Mouse (Mus musculus) megakaryocyte, adult 5-6 weeks (primary cell): ENCODE data around the gene Cnot1. TPM values are rescaled to one million over a fixed set of nuclear protein-coding genes. Genes with fewer than 3 reads are reported as not detected.

ENCODE experiments used
- ATAC-seq: 2 replicates; pipeline ENCODE4 v1.8.0; 2016; ENCODE audit warnings: mild to moderate bottlenecking, inconsistent platforms; ENCODE audit not compliant: poor library complexity, severe bottlenecking
- total RNA-seq, 2 experiments: library from RNA; stranded (forward) in 1 of 2; stranded (reverse) in 1 of 2; fragments of 153-499, 151-499 nt in 1 of 2; fragments of 221-1000, 200-1000 nt in 1 of 2; gene quantifications; 2 replicates each; pipeline versions ENCODE4 v1.2.3 to v1.2.4; 2015 to 2017

The Cnot1 gene
- total RNA-seq, 2 experiments from 2014 or later = 107 to 179 TPM

DNA sequence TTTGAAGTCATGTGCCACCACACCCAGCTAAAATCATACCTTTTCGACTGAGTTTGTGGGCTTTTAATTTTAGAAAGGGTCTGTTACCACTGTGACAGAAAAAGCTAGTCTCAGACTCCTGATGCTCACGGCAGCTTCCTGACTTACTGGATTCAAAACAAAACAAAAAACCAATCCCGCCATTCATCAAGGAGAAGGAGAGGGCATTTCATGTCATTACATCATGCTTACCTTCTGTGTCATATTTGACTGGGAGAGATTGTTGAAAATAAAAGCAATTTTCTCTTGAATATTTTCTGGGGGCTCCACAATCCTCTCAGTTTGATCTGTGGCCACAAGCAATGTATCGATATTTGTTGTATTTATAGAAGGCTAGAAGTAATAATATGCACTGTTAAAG lies 59.2 kb downstream of the Cnot1 start:
- ATAC-seq = no peak

DNA sequence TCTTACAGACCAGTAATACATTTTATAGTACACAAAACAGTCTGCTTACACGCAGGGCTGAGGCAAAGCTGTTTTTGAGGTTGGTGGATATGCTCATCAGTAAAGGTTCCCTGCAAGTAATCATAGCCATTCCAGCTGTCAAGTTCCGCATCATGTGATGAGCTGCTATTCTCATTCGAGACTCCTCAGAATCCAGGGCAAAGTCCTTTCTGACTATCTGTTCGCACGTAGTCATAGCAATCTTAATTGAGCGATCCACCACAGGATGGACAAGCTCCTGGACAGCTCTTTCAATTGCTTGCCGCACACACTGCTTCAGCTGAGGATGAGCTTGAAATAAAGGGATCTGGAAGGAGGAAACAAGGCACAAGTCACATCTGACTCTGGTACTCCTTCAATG lies 65.5 kb downstream of the Cnot1 start:
- ATAC-seq = no peak

DNA sequence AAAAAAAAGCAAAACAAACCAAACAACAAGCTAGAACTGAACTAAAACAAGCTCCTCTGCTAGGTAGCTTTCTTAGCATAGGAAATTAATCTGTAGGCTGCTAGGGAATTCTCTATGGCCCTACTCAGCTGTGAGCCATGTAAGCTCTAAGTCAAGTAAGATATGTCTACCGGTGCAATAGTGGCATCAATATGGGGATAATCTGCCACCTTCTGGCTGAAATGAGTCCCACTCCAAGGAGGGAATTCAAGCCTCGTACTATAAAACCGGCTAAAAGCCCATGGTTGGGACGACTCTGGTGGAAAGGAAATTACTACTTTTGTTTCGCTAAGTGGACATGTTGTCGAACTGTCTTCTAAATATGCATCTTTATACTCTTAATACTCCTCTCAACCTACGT lies 68.7 kb downstream of the Cnot1 start:
- ATAC-seq = no peak

DNA sequence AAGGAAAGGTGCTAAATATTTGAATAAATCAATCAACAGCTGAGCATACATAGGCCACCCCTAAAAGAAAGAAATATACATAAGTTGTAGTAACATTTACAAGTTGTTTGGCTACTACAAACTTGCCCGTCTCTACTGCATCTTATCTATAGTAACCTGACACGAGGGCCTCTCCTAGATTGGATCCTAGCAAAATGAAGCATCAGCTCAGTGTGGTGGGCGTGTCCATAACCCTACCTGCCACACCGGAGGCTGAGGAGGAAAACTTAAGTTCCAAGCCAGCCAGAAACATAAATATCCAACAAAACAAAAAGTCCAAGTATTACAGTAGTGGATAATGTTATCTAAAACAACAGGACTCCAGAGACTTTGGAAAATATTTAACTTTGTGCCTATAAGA lies 79.6 kb downstream of the Cnot1 start:
- no peak for ATAC-seq

DNA sequence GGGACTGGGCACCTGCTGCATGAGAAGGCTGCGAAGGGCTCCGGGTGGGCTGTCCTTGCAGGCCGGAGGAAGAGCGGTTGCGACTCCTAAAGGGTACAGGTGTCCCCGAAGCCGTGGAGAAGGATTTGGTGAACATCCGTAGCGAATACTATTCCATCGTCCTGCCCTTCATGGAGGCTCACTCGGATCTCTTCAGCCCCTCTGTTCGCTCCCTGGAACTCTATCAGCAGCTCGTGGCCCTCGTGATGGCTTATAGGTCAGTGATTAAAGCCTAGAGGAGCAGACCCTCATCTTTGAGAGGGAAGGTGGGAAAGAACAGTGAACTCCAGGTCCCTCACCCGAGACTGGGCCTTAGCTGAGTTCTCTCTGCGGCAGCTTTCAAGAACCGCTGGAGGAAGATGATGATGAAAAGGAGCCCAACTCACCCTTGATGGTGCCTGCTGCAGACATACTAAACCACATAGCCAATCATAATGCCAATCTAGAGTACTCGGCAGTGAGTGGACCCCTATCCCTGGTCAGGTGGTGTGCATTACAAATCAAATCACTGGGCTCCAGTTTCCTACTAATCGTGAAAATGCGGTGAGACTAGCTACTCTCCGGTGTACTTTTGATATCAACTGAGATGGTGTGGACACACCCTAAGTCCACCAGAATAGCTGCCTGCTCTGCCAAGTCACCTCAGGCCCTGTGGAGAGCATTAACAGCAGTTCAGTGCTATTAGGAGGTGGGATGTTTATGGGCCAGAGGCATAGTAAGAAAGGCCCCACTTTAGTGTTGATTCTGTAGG lies 90.5 kb downstream of the Cnot1 start:
- no peak for ATAC-seq

DNA sequence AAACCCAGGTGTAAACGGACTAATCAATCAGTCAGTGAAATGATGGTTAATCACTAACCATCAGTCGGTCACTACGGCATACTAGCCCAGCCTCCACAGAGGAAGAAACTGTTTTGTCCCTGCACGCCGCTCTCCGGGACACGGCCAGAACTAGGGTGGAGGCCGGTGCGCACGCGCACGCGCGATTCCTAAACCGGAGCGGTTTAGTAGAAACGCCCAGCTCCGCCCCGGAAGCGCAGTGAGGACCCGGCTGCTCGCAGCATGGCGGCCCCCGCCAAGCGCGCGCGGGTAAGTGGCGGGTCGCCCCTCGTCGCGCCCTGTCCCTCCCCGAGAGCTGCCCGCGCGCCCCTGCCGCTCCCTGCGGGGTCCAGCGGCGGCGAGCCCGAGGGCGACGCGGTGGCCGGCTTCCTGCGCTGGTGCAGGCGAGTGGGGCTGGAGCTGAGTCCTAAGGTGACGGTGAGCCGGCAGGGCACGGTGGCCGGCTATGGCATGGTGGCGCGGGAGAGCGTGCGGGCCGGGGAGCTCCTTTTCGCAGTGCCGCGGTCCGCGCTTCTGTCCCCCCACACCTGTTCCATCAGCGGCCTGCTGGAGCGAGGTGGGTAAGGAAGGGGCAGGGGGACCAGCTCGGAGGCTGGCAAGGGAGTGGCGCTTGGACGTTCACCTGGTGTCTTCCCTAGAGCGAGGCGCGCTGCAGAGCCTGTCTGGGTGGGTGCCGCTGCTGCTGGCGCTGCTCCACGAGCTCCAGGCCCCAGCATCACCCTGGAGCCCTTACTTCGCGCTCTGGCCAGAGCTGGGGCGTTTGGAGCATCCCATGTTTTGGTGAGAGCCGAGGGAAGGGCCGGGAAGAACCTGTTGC lies 91.4 kb downstream of the Cnot1 start, which contains the start of gene Setd6:
Gene Setd6, plus strand, starts transcription at position 206 of the 856 bp plus-strand sequence.
- peak; percentile 78 for ATAC-seq

DNA sequence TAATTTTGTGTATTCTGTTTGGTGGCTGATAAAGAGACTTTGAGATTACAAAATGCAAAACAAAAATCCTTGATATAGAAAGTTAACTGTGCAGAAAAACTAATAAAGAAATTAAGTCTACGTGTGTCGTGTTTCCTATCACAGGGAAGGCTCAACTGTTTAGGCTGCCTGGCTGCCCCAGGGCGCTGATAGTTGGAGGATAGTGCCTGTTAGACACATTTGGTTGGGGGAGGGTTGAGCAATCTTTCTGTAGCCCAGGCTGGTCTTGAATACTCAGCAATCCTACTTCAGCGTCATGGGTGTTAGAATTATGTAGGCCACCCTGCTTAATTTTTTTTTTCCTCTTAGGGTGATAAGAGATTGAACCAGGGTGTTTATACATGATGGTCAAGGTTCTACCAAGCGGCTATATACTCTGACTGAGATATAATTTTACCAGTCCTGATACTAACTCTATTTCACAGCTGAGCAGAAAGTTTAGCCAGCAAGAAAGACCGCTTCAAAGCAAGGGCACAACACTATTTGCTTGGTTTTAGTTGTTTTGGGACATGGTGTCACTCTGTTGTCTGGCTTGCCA lies 92.3 kb downstream of the Cnot1 start:
- no peak for ATAC-seq

DNA sequence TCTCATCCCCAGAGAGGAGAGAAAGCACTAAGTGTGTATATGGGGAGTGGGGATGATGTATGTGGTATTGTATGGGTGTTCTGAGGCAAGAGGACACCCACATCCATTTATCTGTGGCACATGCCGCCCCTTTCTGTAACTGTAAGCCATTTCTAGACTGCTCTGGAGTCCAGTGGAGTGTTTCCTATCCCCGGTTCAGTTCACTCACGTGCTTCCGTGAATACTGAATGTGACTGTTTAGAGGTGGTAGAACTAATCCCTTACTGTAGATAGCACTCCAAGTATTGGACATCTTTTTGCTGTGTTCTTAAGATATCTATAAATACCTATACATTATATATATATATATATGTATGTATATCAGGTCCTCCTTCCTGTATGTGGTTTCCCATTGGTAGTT lies 92.9 kb downstream of the Cnot1 start:
- no peak for ATAC-seq

DNA sequence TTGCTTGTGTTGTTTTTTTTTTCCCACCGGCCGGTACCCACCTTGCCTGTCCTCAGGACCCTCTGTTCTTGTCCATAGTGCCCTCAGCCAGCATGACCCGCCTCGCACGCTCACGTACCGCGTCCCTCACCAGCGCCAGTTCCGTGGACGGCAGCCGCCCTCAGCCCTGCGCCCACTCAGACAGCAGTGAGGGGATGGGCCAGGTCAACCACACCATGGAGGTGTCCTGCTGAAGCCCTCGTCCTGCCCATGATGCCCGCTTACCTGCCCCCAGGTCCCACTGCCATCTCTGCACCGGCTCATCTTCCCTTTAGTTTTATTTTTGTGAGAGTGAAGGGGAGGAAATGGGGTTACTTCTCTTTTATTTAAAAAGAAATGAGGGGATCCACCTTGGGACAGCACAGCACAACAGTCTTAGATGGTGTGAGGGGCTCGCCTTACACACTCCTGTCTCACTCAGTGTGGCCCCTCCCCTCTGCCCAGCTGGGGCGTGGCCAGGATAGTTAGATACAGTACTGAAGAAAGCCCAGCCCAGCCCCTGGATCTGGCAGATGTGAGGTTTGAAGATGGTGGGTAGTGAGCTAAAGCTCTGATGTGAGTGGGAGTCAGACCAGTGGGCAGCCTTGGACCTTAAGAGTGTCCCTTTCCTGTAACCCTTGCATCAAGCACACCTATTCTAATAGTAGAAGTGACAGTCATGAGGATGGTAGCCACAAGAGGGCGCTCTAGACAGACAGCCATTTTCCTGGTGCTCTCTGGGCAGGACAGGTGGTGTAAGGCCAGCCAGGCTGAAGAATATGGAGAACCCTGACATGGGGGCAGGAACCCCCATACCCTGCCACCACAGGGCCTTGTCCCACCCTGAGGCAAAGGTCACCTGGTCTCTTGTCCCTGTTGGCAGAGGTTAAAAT lies 93.9 kb downstream of the Cnot1 start:
- peak; percentile 74 for ATAC-seq

DNA sequence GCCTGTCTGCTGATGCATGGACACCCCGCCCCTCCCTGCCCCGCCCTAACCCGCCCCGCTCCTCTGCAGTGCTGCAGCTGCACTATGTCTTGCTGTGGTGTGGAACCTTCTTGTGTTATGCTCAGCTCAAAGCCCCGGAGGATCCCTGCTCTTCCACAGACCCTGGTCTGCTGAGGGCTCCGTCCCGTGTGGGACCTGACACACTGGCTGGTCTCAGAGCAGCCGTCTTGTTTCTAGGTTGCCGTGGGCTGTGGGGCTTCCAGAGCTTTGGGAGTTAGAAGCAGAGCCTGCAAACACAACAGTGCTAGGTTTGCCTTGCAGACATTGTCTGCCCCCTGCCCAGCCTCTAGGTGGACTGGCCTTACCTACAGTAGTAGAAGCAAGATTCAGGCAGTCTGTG lies 94.9 kb downstream of the Cnot1 start:
- no peak for ATAC-seq

DNA sequence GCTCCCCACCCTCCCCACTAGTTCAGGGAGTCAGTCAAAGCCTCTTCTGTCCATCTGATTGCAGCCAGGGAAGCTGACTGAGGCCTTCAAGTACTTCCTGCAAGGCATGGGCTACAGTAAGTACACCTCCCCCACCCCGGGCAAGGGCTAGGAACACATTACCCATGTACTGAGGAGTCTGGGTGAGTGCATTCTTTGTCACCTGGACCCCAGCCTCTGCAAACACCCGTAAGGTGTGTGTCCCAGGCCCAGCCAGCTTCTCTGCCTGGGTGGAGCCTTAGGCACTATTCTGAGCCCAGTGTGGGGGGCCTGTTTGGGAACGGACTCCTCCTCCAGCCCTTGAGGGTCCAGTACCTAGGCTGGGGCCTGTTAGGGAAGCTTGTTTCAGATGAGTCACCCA lies 96.2 kb downstream of the Cnot1 start:
- ATAC-seq = no peak

DNA sequence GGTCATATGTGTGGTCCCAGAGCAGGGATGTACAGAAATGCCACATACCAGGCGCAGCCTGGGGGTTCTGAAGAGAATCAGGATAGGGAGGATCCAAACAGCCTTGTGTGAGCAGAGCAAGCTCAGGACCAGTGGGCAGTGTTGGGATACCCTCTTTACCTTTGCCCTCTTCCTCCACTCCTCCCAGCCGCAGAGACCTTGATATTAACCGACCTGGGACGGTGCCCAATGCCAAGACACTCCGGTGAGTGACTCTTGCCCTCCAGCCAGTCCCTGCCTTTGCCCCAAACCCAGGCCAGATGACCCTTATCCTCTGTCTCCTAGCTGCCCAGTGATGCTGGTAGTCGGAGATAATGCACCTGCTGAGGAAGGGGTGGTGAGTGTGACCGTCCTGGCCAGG lies 97.7 kb downstream of the Cnot1 start:
- ATAC-seq = no peak

DNA sequence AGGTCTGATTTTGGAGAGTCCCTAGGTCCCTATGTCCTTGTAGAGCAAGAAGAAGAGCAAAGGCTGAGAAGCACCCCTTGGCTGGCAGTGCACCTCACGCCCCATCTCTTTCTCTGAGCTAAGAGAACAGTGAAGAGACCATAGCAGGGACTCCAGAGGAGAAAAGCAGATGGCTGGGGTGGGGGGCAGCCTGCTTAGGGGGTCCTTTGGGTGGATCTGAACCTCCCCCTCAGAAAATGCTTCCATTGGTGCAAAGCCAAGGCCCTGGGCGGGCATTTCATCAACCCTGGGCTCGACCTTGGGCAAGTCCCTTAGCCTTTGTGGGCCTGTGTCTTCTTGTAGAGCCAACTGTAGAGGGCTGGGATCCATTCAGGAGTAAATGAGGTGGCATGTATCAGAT lies 102.7 kb downstream of the Cnot1 start:
- ATAC-seq = no peak

DNA sequence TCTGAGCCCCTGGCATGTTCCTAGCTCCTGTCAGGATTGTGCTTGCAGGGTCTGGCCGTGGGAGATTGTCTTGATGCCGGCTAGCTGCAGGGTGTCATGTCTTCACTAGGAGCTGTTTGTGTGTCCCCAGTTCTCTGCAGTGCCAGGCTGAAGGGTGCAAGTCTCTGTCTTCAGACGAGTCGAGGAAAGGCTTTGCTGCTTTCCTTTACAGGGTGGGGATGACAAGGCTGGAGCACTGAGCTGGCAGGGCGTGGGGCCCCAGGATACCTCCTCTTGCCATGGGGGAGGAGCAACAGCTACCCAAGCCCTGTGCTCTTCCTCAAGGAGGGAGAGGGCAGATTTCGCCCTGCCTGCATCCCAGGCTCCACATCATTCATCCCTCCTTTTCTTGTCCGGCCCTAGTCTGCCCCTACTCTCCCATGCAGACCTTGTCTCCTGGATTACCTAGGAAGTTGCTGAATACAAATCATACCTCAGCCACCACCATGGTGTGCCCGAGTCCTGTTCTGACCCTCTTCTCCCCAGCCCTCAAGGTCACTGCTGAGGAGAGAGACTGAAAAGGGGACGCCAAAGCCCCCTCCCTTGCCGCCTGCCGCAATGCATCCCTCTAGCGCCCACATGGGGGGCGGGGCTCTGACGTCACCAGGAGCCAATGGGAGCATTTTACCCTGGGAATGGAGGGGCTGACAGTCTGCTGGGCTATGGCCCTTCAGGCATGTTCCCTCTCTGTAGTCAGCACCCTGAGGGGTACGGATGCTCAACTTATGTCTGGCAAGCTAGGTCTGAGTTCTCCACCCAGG lies 103.6 kb downstream of the Cnot1 start:
- ATAC-seq = no peak

DNA sequence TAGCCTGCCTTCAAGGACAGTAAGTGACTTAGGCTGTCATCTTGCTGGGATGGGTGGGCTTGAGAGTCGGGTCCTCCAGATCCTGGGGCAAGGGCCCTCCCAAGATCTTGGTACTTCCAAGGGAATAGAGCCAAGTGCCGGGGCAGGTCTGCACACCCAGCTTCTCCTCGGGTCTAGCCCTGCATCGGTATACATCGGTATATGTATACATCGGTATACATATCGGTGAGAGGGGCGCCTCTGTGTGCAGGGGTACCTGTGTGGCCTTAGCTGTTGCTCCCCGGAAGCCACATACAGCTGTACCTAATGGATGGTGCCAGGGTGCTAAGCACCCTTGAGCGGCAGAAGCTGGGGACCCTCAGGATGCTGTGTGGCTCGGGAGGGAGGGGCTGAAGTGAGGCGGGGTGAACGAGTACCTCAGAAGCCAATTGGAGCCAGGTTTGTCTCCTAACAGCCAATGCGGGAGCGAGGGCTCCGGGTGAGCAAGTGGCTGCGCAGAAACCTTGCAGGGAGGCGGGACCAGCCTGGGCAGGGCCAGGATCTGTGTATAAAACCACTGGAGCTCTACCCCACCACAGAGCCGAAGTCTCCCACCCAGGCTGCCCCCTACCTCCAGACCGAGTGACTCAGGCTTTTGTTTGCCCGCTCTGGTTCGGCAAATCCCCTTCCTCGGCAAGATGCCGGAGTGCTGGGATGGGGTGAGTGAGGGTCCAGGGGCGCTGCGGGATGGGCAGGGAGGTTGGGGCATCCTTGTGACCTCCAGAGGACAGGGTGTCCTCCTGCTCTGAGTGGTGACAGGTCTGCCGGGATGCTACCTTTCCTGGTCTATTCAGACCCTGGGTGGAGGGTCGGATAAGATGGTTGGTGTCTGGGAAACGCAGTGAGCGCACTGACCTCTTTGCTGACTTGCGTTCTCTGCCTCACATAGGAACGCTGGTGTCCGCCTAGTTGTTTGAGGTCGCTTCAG lies 104.5 kb downstream of the Cnot1 start:
- ATAC-seq = peak; percentile 53

DNA sequence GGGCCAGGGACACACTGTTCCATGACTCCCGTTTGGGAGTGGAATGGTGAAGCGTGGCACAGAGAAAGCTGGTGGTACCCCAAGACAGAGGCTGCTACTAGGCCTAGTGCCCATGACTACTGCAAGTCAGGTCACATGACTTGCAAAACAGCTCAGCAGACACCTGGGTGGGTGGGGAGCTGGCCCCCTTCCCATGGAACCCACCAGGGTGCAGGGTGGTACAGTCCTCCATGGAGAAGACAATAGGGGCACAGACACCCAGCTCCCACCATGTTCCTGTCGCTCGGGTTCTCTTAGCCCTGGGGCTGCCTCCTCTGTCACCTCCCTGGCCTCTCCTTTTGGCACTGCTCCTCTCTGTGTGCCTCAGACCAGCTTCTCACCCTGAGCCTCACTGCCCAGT lies 105.5 kb downstream of the Cnot1 start:
- ATAC-seq = no peak

DNA sequence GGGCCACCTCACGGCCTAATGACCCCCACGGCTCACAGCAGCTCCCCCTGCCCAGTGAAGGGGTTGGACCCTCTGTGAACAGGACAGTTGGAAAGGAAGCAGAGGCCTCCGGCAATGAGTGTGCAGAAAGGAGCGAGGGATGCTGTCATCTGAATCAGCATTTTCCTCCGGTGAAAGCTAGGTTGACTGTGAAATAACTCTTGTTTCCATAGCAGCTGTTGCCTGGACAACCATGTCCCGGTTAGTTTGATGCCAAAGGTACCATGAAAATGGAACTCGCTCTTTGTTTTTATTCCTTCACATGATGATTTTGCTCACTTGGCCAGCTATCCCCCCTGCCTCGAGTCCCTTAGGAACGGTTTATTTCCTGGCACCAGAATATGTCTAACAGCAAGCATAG lies 107.0 kb downstream of the Cnot1 start:
- no peak for ATAC-seq

DNA sequence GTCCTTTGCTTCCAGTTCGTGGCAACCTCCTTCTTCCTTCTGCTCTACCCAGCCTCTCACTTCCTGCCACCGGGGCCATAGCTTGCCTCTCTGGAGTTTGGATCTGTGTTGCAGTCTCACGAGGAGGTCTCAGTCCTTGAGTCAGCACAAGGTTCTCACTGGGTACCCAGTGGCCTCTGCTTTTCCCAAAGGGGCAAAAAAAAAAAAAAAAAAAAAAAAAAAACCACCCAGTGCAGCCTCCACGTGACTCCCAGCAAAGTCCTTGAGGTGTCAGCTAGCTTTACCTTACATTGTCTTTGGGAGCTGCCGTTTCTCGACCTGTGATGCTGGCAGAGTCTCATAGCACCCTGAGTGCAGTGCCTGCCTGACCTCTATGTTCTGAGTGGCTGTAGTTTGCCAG lies 109.1 kb downstream of the Cnot1 start:
- no peak for ATAC-seq

DNA sequence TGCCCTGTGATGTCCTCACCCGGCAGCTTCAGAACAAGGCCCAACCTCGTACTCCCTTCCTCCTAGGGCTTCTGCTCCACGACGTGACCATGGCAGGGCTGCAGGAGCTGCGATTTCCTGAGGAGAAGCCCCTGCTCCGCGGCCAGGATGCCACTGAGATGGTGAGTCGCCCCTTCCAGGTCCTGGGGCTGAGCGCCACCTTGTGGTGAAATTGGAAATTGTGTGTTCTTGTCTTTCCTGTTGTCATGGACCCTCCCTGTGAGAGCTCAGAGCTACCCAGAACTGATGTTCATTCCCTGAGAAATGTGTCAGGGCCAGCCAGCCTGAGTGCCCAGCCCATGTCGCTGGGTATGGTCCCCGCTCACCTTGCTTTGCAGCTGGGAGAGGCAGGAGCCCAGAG lies 110.1 kb downstream of the Cnot1 start:
- ATAC-seq = peak; percentile 82
